Mouse (Mus musculus): Measurements from ENCODE around the gene Cryba1. TPM values are rescaled to one million over a fixed set of nuclear protein-coding genes. Genes with fewer than 3 reads are reported as not detected.

The Cryba1 gene
- not detected for polyA plus RNA-seq (2017; shearing (Covaris generic))

DNA sequence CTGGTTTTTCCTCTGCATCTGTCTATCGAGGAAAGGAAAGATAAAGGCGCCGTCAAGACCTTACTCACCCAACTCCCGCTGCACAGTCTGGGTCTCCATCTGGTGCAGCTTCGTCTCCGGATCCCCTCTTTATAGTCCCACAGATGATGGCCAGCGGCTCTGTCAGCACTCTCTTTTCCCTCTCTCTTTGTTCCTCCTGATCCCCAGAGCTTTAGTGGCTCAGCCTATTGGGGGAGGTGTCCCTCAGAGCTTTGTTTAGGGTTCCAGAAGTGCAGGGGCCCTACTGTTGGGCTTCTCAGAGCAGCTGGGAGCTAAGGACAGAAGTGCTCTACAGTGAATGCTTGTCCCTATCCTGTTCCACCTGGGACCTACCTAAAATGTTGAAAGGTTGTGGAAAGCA is at the start of gene Cryba1:
Gene Cryba1 (minus strand): TSS at position 101 of the 400 bp plus-strand sequence.

DNA sequence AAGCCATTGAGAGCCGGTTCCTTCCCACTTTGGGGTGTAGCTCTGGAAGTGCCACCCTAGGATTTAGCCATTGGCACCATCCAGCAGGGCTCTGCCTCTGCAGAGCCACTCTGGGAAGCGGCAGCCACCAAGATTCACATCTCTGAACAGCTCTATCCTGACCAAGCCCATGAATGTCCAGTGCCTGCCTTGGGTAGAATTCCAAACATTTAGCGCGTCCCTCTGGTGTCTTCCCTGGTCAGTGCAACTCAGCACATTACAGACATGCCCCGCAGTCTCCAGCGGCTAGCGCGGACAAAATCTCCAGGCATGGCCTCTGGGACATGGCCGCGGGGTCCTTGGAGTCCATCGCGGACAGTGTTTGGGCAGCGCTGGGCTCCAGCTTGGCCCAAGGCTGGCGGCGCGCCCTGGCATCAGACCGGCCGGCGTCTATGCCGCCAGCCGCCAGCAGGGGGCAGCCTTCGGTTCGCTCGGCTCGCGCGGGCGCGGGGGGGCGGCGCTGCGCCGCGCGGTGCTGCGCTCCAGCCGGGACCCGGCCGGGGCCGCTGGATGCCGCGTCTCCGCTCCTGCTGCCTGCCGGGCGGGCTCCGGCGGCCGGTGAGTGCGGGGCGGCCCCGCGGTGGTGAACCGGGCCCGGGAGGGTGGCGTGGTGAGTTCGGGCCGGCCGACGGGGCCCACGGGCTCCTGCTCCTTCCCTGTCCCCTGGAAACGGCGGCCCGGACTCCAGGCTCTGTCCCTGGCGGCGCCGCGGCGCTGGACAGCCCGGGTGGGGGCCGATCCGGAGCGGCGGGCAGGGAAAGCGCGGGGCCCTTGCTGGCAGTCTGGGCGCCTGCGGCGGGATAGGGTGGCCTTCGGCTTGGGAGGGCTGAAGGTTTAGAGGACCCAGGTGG is 37.9 kb upstream of the Cryba1 start, which contains the start of gene Myo18a:
Gene Myo18a (plus strand): TSS at position 464 of the 890 bp plus-strand sequence.

DNA sequence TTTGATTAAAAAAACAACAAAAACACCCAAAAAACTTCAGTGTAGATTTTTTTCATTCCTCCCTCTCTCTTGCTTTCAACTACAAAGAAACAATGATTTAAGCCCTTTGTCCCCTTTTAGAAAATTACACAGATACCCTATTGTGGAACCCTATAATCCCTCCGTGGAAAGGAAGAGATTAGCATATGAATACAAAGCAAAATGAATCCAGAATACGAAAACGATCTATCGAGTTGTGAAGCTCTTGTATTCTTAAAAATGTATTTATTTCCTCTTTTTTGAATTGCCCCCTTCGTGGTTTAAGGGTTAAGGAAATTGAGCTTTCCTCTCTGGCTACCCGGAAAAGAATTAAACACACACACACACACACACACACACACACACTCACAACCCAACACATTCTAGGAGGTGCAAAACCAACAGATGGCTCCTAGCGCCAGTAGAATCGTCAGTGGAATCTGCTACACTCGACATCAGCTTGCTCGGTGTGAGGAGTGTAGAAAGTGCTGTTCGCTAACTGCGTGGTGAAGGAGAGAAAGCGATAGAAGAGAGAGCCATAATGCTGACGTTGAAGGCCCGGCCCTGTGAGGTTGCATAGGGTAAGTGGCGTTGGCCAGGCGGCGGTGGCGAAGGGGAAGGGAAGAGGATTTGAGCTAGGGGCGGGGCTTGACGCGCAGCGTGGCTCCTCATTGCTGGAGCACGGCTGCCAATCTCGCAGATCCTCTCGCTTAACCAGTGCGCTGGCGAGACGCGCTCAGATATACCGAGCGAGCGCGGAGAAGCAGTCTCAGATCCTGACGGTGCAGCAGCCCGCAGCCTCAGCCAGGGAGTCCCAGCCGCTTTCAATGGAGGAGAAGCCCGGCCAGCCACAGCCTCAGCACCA is 39.5 kb downstream of the Cryba1 start, which contains the start of gene Nufip2:
Gene Nufip2 (plus strand): TSS at position 773 of the 883 bp plus-strand sequence.

Other genes with a start within 250 kb of the Cryba1 start
- gene Ankrd13b, start 235.6 kb downstream of the Cryba1 start, polyA plus RNA-seq (2017; shearing (Covaris generic)), result 1.1 TPM
- 33.7 TPM for gene Git1, start 231.7 kb downstream of the Cryba1 start, polyA plus RNA-seq (2017; shearing (Covaris generic))
- gene Abhd15, start 210.2 kb downstream of the Cryba1 start, polyA plus RNA-seq (2017; shearing (Covaris generic)), result 4.6 TPM
- 25.8 TPM for gene Trp53i13, start 209.3 kb downstream of the Cryba1 start, polyA plus RNA-seq (2017; shearing (Covaris generic))
- 0.90 TPM for gene Gm10392, start 206.1 kb downstream of the Cryba1 start, polyA plus RNA-seq (2017; shearing (Covaris generic))
- 7.6 TPM for gene Taok1, start 117.5 kb downstream of the Cryba1 start, polyA plus RNA-seq (2017; shearing (Covaris generic))
- 82.9 TPM for gene Nufip2, start 39.1 kb downstream of the Cryba1 start, polyA plus RNA-seq (2017; shearing (Covaris generic))
- gene Myo18a, start 38.0 kb upstream of the Cryba1 start, polyA plus RNA-seq (2017; shearing (Covaris generic)), result 31.1 TPM
- gene Gm10277, start 62.5 kb upstream of the Cryba1 start, polyA plus RNA-seq (2017; shearing (Covaris generic)), result not detected
- 0.62 TPM for gene Pipox, start 168.8 kb upstream of the Cryba1 start, polyA plus RNA-seq (2017; shearing (Covaris generic))
- gene Sez6, start 205.5 kb upstream of the Cryba1 start, polyA plus RNA-seq (2017; shearing (Covaris generic)), result 0.34 TPM